Mouse (Mus musculus) B cell, adult 62 days (primary cell): ENCODE measurements around the gene Mrps23. TPM values are rescaled to one million over a fixed set of nuclear protein-coding genes. Genes with fewer than 3 reads are reported as not detected.

ENCODE experiments used
- total RNA-seq: library from RNA; stranded (reverse); gene quantifications from 4 replicates; pipeline ENCODE4 v1.2.4, GENCODE M21; 2023

Gene Mrps23
- 60.2 to 71.4 TPM (median 69.8 TPM) in 4 replicates for total RNA-seq

DNA sequence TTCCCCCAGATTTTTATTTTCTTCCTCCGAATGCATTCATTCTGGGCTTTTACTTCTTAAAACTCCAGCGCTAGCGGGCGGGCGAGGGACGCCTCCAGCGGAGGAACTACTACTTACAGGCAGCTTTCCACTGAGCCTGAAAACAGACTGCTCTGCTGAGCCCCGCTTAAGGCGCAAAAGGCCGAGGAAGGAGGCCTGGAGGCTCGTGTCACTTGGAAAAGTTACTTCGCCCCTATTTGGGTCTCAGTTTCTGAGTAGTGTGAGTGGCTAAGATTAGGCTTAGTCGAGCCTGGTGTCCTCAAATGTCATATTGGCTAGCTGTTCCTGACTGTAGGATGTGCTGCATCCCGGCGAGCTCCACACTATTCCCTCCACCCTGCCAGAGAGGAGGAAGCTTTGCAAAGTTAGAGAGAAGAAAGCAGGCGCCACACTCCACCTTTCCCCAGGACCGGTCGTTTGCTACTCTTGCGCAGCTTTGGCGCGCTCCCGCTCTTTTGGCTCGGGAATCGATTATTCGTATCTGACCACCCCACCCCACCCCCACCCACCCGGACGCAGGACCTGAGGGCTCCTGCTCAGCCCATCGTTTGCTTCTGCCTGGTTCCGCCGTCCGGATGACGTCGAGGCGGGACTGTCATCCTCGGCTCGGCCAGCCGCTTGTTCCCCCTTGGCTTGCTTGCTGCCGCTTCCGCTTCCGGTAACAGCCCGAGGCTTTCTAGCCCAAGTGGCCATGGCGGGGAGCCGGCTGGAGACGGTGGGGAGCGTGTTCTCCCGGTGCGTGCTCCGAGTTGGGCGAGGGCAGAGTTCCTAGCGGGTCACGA lies at the start of gene Mrps23:
Gene Mrps23, plus strand, starts transcription at position 677 of the 821 bp plus-strand sequence.

Other genes starting within 250 kb of the Mrps23 start
- gene Dynll2, start 216.9 kb upstream of the Mrps23 start, total RNA-seq, result 11.3 to 13.6 TPM (median 12.1 TPM) in 4 replicates
- gene Srsf1, start 157.0 kb upstream of the Mrps23 start, total RNA-seq, result 318 to 366 TPM (median 354 TPM) in 4 replicates
- 70.3 to 73.4 TPM (median 71.7 TPM) in 4 replicates for gene Vezf1, start 136.1 kb upstream of the Mrps23 start, total RNA-seq
- 5.0 to 9.4 TPM (median 6.8 TPM) in 4 replicates for gene Cuedc1, start 106.3 kb upstream of the Mrps23 start, total RNA-seq
- not detected in 4 replicates for gene Ccdc182, start 89.7 kb downstream of the Mrps23 start, total RNA-seq